Mouse (Mus musculus) spleen, postnatal 10 days (tissue): ENCODE measurements around the gene Zbtb37.
A peak's percentile ranks its signal among the peaks of the same experiment; 100 is the strongest.
"Not testable (repeated sequence)": the region's sequence is repeated elsewhere in the genome, so short reads cannot be mapped to it uniquely, and the experiment has no call there.

Experiments used
- DNase-seq, 2 experiments: peaks; one replicate each; pipeline ENCODE4 v3.0.0; 2021 to 2022; ENCODE audit warnings: low spot score in 2 of 2

The Zbtb37 gene

GRCm38 (mm10) chr1:161033856-161034434 is 704 bp downstream of the Zbtb37 start:
- DNase-seq, result no peak

- DNase-seq, result peak in 1 of 2 experiments; percentile 18
Measured at GRCm38 (mm10) chr1:161032345-161032744, 2.3 kb downstream of the Zbtb37 start.

GRCm38 (mm10) chr1:161031881-161032280 is 2.8 kb downstream of the Zbtb37 start:
- DNase-seq, result peak in 1 of 2 experiments; percentile 19

- no peak for DNase-seq
Measured at GRCm38 (mm10) chr1:161030058-161030457, 4.6 kb downstream of the Zbtb37 start.

- not testable (repeated sequence) for DNase-seq
Measured at GRCm38 (mm10) chr1:161028427-161028826, 6.2 kb downstream of the Zbtb37 start.

GRCm38 (mm10) chr1:161027196-161027595 is 7.5 kb downstream of the Zbtb37 start:
- DNase-seq, result no peak

- no peak for DNase-seq
Measured at GRCm38 (mm10) chr1:161025410-161026210, 9.0 kb downstream of the Zbtb37 start.

- no peak for DNase-seq
Measured at GRCm38 (mm10) chr1:161020051-161020450, 14.6 kb downstream of the Zbtb37 start.

- no peak for DNase-seq
Measured at GRCm38 (mm10) chr1:161016378-161016777, 18.3 kb downstream of the Zbtb37 start.

- no peak for DNase-seq
Measured at GRCm38 (mm10) chr1:161010436-161010835, 24.2 kb downstream of the Zbtb37 start.

GRCm38 (mm10) chr1:161008038-161008437 is 26.6 kb downstream of the Zbtb37 start:
- no peak for DNase-seq

GRCm38 (mm10) chr1:161006471-161006870 is 28.2 kb downstream of the Zbtb37 start:
- no peak for DNase-seq

GRCm38 (mm10) chr1:161005526-161005925 is 29.1 kb downstream of the Zbtb37 start:
- no peak for DNase-seq

GRCm38 (mm10) chr1:161004942-161005341 is 29.7 kb downstream of the Zbtb37 start:
- no peak for DNase-seq

GRCm38 (mm10) chr1:160993851-160994250 is 40.8 kb downstream of the Zbtb37 start:
- DNase-seq, result no peak

GRCm38 (mm10) chr1:160989395-160989794 is 45.3 kb downstream of the Zbtb37 start:
- no peak for DNase-seq

- DNase-seq, result no peak
Measured at GRCm38 (mm10) chr1:160986881-160987635, 47.6 kb downstream of the Zbtb37 start.

- DNase-seq, result no peak
Measured at GRCm38 (mm10) chr1:160985477-160985876, 49.2 kb downstream of the Zbtb37 start.

GRCm38 (mm10) chr1:160984731-160985130 is 49.9 kb downstream of the Zbtb37 start:
- DNase-seq, result not testable (repeated sequence)

GRCm38 (mm10) chr1:160982887-160983286 is 51.8 kb downstream of the Zbtb37 start:
- no peak for DNase-seq

- no peak for DNase-seq
Measured at GRCm38 (mm10) chr1:160981337-160981736, 53.3 kb downstream of the Zbtb37 start.

- DNase-seq, result no peak
Measured at GRCm38 (mm10) chr1:160980537-160981234, 54.0 kb downstream of the Zbtb37 start.
